Mouse (Mus musculus): ENCODE measurements around the gene Kif15. TPM values are rescaled to one million over a fixed set of nuclear protein-coding genes. Genes with fewer than 3 reads are reported as not detected.

Kif15 gene
- polyA plus RNA-seq, 1 experiment: 11.6 TPM

- Histone ChIP-seq H3K36me3 (ENCODE audit: control insufficient read depth, insufficient read depth) (no peaks in the 10 kb centered on the region), H3K79me2 (ENCODE audit: control insufficient read depth, insufficient read depth) (no peaks in the 10 kb centered on the region), H3K4me3 (ENCODE audit: insufficient read depth, poor library complexity, severe bottlenecking) (no peak overlapping the region), H3ac (ENCODE audit: control insufficient read depth, insufficient read length, low read depth) (no peak overlapping the region), H3K27me3 (ENCODE audit: control insufficient read depth, insufficient read depth, insufficient read length) (peaks cover 12% of the 10 kb centered on the region), H3K79me3 (ENCODE audit: low read depth) (no peaks in the 10 kb centered on the region)
- no peak for TF ChIP-seq MYOD1 (IDR thresholded peaks at IDR 0.05; ENCODE audit: control insufficient read depth, insufficient read length, low read depth)
- TF ChIP-seq MAX (IDR thresholded peaks at IDR 0.05): no peak
- TF ChIP-seq CTCF (IDR thresholded peaks at IDR 0.05; ENCODE audit: control insufficient read depth, insufficient read depth, insufficient read length): no peak
Observed at GRCm38 (mm10) chr9:122928915-122929314, 21.9 kb upstream of the Kif15 start.

GRCm38 (mm10) chr9:122998406-122999192 lies 47.8 kb downstream of the Kif15 start:
- no peaks in the 10 kb centered on the region for H3K79me3 ChIP-seq (ENCODE audit: low read depth)
- no peak for TF ChIP-seq MYOD1 (IDR thresholded peaks at IDR 0.05; ENCODE audit: control insufficient read depth, insufficient read length, low read depth)
- TF ChIP-seq CEBPB (IDR thresholded peaks at IDR 0.05; ENCODE audit: low read depth): no peak
- TF ChIP-seq CTCF (IDR thresholded peaks at IDR 0.05; ENCODE audit: control insufficient read depth, insufficient read depth, insufficient read length): no peak
- no peak for TF ChIP-seq MAX (IDR thresholded peaks at IDR 0.05)
- TF ChIP-seq MYOG (IDR thresholded peaks at IDR 0.05; ENCODE audit: control insufficient read depth, extremely low read depth, insufficient read length): no peak
- TF ChIP-seq USF1 (IDR thresholded peaks at IDR 0.05; ENCODE audit: low read depth): no peak
- no peak for TF ChIP-seq FOSL1 (IDR thresholded peaks at IDR 0.05; ENCODE audit: insufficient read depth, low read length, poor library complexity, severe bottlenecking)
- H3K36me3 ChIP-seq (ENCODE audit: control insufficient read depth, insufficient read depth): peaks cover 74% of the 10 kb centered on the region
- no peaks in the 10 kb centered on the region for H3K27me3 ChIP-seq (ENCODE audit: control insufficient read depth, insufficient read depth, insufficient read length)
- no peak overlapping the region for H3ac ChIP-seq (ENCODE audit: control insufficient read depth, insufficient read length, low read depth)
- H3K79me2 ChIP-seq (ENCODE audit: control insufficient read depth, insufficient read depth): no peaks in the 10 kb centered on the region
- no peak overlapping the region for H3K4me3 ChIP-seq (ENCODE audit: insufficient read depth, poor library complexity, severe bottlenecking)

- no peaks in the 10 kb centered on the region for H3K79me2 ChIP-seq (ENCODE audit: control insufficient read depth, insufficient read depth)
- H3ac ChIP-seq (ENCODE audit: control insufficient read depth, insufficient read length, low read depth): no peak overlapping the region
- H3K79me3 ChIP-seq (ENCODE audit: low read depth): no peaks in the 10 kb centered on the region
- H3K27me3 ChIP-seq (ENCODE audit: control insufficient read depth, insufficient read depth, insufficient read length): no peaks in the 10 kb centered on the region
- no peak overlapping the region for H3K4me3 ChIP-seq (ENCODE audit: insufficient read depth, poor library complexity, severe bottlenecking)
- TF ChIP-seq CEBPB (IDR thresholded peaks at IDR 0.05; ENCODE audit: low read depth): no peak
- no peak for TF ChIP-seq MYOG (IDR thresholded peaks at IDR 0.05; ENCODE audit: control insufficient read depth, extremely low read depth, insufficient read length)
- TF ChIP-seq FOSL1 (IDR thresholded peaks at IDR 0.05; ENCODE audit: insufficient read depth, low read length, poor library complexity, severe bottlenecking): no peak
- no peak for TF ChIP-seq USF1 (IDR thresholded peaks at IDR 0.05; ENCODE audit: low read depth)
- no peak for TF ChIP-seq CTCF (IDR thresholded peaks at IDR 0.05; ENCODE audit: control insufficient read depth, insufficient read depth, insufficient read length)
- no peak for TF ChIP-seq MYOD1 (IDR thresholded peaks at IDR 0.05; ENCODE audit: control insufficient read depth, insufficient read length, low read depth)
- no peak for TF ChIP-seq MAX (IDR thresholded peaks at IDR 0.05)
- peaks cover 78% of the 10 kb centered on the region for H3K36me3 ChIP-seq (ENCODE audit: control insufficient read depth, insufficient read depth)
Observed at GRCm38 (mm10) chr9:122999193-122999586, 48.3 kb downstream of the Kif15 start.

- H3K36me3 ChIP-seq (ENCODE audit: control insufficient read depth, insufficient read depth): peaks cover 88% of the 10 kb centered on the region
- H3K79me3 ChIP-seq (ENCODE audit: low read depth): no peaks in the 10 kb centered on the region
- H3K79me2 ChIP-seq (ENCODE audit: control insufficient read depth, insufficient read depth): no peaks in the 10 kb centered on the region
- no peaks in the 10 kb centered on the region for H3K27me3 ChIP-seq (ENCODE audit: control insufficient read depth, insufficient read depth, insufficient read length)
- no peak overlapping the region for H3K4me3 ChIP-seq (ENCODE audit: insufficient read depth, poor library complexity, severe bottlenecking)
- no peak for TF ChIP-seq FOSL1 (IDR thresholded peaks at IDR 0.05; ENCODE audit: insufficient read depth, low read length, poor library complexity, severe bottlenecking)
- no peak for TF ChIP-seq USF1 (IDR thresholded peaks at IDR 0.05; ENCODE audit: low read depth)
- TF ChIP-seq CEBPB (IDR thresholded peaks at IDR 0.05; ENCODE audit: low read depth): no peak
- no peak for TF ChIP-seq CTCF (IDR thresholded peaks at IDR 0.05; ENCODE audit: control insufficient read depth, insufficient read depth, insufficient read length)
- no peak for TF ChIP-seq MYOG (IDR thresholded peaks at IDR 0.05; ENCODE audit: control insufficient read depth, extremely low read depth, insufficient read length)
- TF ChIP-seq MAX (IDR thresholded peaks at IDR 0.05): no peak
- no peak for TF ChIP-seq MYOD1 (IDR thresholded peaks at IDR 0.05; ENCODE audit: control insufficient read depth, insufficient read length, low read depth)
- H3ac ChIP-seq (ENCODE audit: control insufficient read depth, insufficient read length, low read depth): no peak overlapping the region
Observed at GRCm38 (mm10) chr9:123004718-123005117, 53.9 kb downstream of the Kif15 start.

GRCm38 (mm10) chr9:123006071-123006470 lies 55.2 kb downstream of the Kif15 start:
- TF ChIP-seq MAX (IDR thresholded peaks at IDR 0.05) (no peak), CEBPB (IDR thresholded peaks at IDR 0.05; ENCODE audit: low read depth) (no peak), CTCF (IDR thresholded peaks at IDR 0.05; ENCODE audit: control insufficient read depth, insufficient read depth, insufficient read length) (no peak), MYOD1 (IDR thresholded peaks at IDR 0.05; ENCODE audit: control insufficient read depth, insufficient read length, low read depth) (no peak), USF1 (IDR thresholded peaks at IDR 0.05; ENCODE audit: low read depth) (no peak), FOSL1 (IDR thresholded peaks at IDR 0.05; ENCODE audit: insufficient read depth, low read length, poor library complexity, severe bottlenecking) (no peak), MYOG (IDR thresholded peaks at IDR 0.05; ENCODE audit: control insufficient read depth, extremely low read depth, insufficient read length) (no peak)
- Histone ChIP-seq H3K4me3 (ENCODE audit: insufficient read depth, poor library complexity, severe bottlenecking) (no peak overlapping the region), H3ac (ENCODE audit: control insufficient read depth, insufficient read length, low read depth) (no peak overlapping the region), H3K79me2 (ENCODE audit: control insufficient read depth, insufficient read depth) (no peaks in the 10 kb centered on the region), H3K36me3 (ENCODE audit: control insufficient read depth, insufficient read depth) (peaks cover 90% of the 10 kb centered on the region), H3K27me3 (ENCODE audit: control insufficient read depth, insufficient read depth, insufficient read length) (no peaks in the 10 kb centered on the region), H3K79me3 (ENCODE audit: low read depth) (no peaks in the 10 kb centered on the region)

Data from C2C12 (cell line).